Mouse (Mus musculus) left cerebral cortex, adult 11 months (tissue): ENCODE measurements around the gene Ptbp1.

Experiments used
- DNase-seq: peaks from one replicate; pipeline ENCODE4 v3.0.0; 2022; ENCODE audit warnings: low spot score

The Ptbp1 gene

DNA sequence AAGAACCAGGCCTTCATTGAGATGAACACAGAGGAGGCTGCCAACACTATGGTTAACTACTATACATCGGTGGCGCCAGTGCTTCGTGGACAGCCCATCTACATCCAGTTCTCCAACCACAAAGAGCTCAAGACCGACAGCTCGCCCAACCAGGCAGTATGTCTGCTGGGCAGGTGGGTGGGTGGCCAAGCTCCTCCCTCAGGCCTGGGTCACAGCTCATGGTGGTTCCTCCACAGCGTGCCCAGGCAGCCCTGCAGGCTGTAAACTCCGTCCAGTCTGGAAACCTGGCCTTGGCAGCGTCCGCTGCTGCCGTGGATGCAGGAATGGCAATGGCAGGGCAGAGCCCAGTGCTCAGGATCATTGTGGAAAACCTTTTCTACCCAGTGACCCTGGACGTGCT, 4.9 kb downstream of the Ptbp1 start:
- no peak for DNase-seq

GRCm38 (mm10) chr10:79860079-79860911, 6.1 kb downstream of the Ptbp1 start:
- no peak for DNase-seq

DNA sequence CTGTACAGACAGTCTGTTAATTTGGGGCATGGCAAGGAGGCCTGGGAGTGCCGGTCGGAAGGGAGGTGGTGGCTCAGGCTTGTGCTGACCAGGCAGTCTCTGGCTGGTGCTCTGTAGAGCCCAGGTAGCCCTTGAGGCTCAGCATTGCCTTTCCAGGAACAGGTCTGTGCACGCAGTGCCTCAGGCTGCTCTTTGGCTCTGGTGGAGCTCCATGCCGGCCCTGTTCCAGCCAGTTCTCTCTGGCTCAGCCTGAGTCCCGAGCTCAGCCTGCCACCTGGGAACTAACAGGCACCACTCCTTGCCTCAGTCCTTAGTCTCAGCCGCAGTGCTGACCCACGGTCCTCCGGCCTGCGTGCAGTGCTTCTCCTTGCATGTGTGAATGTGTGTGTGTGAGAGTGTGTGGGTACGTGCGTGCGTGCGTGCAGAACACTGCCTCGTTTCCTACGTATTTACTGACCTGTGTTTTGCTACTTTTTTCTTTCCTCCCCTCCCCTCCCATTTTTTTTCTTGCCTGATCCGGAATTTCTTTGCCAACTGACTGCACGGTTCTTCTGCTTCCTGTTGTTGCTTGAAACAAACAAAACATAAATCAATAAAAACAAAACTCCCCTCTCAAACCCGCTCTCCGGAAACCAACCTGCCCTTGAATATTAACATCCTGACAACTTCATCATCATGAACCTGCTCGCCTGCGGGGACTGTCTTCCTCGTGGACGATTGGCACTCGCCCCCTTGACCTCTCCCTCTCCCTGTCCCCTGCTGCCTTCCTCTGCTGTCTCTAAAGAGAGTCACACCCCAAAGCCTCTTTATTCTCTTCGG, 7.2 kb downstream of the Ptbp1 start:
- no peak for DNase-seq

DNA sequence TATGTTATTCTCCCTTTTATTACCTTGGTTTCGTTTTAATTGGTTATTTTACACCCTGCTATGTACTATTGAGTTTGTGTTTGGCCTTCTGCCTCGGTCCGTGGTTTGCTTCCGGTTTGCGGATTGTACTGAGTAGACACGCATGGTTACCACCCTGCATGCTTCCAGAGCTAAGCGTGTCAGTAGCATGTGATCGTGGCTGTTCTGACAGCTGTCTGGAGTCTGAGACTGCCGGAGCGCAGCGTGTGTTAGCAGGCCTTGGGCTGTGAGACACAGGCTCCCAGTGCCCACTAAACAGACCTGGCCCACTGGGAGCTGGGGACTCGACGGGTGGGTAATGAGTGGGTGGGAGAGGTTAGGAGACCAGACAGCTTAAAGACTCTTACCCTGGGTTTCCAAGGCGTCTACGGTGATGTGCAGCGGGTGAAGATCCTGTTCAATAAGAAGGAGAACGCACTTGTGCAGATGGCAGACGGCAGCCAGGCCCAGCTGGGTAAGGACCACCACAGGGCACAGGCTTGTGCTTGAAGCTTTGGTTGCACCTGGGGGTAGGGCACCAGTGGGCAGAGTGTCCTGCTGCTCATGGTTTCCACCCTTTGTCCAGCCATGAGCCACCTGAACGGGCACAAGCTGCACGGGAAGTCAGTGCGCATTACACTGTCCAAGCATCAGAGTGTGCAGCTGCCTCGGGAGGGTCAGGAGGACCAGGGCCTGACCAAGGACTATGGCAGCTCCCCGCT, 8.0 kb downstream of the Ptbp1 start:
- no peak for DNase-seq

DNA sequence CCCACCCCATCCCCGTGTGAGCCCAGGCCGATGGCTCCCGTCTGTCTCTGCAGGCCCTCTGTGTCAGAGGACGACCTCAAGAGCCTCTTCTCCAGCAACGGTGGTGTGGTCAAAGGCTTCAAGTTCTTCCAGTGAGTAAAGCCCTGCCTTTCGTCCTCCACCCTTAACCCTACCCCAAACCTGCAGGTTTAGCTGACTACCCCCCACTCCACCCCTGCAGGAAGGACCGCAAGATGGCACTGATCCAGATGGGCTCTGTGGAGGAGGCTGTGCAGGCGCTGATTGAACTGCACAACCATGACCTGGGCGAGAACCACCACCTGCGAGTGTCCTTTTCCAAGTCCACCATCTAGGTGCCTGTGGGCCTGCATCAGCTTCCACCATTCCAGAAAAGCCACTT, 8.7 kb downstream of the Ptbp1 start:
- DNase-seq: no peak

DNA sequence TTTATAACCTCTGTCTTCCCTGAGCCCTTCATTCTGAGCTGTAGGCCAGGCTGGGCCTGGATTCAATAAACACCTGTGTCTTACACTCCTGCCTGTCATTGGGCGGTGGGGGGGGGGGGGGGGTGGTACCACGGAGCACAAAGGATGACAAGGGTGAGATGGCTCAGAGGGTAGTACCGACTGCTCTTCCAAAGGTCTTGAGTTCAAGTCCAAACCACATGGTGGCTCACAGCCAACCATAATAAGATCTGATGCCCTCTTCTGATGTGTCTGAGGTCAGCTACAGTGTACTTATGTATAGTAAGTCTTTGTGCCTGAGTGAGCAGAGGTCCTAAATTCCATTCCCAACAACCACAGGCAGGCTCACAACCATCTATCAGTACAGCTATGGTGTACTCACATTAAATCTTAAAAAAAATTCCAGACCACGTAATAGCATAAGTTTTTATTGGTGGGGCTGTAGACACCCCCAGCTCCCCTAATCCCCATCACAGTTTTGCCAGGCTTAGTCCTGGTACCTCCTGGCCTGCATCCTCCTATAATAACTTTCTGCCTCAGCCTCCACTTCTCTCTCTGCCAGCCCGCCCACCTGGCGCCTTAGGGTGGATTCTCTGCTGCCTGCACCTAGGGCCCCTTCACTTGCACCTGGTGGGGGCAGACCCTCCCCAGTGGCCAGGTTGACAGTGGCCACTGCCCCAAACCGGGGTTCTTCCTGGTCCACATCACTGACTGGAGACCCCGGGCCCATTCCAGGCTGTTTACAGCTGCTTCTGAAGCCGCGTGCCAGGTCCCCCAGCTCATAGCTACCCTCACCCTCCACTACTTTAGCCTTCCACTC, 10.3 kb downstream of the Ptbp1 start:
- no peak for DNase-seq

DNA sequence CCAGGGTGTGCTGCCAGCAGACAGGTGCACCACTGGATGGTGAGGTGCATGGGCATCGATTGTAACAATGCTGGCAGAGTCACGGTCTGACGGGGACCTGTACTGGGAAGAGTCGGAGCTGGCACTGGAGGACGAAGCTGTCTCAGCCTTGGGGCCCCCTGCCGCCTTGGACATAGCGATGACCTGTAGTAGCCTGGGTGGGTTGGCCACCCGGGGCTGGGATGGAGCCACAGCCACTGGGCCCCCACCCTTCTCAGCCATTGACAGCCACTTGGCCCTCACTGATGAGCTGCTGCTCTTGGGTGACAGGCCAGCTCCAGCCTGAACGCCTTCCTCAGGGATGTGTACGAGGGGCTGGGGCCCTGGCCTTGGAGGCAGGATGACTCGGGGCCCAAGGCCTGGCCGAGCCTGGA, 11.0 kb downstream of the Ptbp1 start:
- DNase-seq: no peak

DNA sequence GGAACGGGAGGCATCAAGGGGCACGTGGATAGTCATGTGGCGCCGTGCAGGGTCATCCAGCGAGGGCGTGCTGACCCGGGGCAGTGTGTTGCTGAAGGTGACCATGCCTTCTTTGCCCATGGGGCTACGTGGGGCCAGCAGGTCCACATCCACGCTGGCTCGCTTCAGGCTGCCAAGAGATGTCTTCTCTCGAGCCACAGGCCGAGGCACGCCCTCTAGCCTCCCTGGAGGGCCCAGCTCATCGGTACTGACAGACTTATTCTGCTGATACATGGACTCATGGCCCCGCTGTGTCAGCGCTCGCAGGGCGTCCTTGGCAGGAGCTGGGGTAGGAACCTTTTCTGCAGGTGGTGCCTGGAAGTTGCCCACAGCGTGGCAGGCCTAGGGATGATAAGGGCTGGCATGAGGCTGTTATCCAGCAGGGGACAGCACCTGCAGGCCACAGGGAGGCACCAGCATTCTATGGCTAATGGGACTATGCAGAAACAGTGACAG, 11.6 kb downstream of the Ptbp1 start:
- no peak for DNase-seq

DNA sequence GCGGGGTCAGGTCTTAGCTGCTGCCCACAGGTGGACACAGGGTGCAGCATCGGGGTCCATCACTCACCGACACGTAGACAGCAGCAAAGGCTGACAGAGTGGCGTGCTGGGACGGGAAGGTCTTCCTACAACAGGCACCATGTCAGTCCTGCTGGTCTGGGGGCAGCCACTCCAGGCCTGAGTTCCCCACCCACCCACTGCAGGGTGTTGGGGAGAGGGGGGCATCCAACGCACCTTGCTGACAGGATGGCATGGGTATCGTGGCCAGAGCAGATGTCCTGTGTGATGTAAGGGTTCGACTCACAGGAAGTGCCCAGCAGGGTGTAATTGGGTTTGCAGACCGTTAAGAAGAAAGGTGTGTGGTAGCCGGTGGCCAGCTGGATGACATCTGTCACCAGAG, 12.4 kb downstream of the Ptbp1 start:
- no peak for DNase-seq

DNA sequence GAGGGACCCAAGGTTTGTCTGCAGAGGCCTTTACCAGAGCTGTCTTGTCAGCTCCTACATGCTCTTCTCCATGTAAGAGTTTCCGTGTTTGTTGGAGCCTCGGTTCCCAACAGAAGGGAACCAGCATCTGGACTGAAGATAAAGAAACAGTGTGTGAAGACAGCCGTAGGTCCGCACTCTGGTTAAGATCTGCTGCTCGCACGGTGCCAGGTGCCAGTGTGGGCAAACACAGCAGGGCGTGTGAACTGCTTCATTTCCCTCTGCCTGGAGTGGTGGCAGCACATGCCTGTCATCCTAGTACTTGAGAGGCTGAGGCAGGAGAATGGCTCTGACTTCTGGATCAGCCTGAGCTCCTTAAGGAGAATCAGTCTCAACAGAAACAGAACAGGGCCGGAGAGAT, 17.6 kb downstream of the Ptbp1 start:
- DNase-seq: no peak

DNA sequence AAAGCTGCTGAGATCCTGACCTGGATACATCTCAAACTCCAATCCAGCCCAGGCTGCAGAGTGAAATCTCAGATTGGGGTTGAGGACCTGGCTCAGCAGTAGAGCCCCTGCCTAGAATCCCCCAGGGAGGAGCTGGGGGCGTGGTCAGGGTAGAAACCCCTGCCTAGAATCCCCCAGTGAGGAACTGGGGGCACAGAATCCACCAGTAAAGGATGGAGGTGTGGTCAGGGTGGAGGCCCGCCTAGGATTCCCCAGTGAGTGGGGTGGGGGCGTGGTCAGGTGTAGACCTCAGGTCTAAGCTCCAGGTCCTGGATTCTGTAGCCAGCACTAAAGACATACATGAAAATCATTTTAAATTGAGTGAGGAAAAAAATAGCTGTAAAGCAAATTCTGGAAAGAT, 18.6 kb downstream of the Ptbp1 start:
- no peak for DNase-seq

DNA sequence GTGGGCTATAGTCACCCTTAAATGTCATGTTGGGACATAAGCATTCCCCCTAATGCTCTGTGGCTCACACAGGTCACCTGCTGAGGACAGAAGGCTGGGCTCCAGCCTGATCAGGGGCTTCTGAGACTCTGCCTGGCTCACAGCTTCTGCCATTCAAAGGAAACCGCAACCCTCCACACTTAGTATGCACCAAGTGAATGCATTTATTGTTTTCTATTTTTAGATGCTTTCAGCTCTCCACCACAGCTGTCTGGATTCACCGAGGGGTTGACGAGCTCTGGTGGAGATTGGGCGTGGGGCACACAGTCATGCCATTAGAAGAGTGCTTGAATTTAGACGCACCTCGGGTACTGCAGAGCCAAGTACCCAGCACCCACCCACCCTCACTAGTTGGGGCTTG, 19.1 kb downstream of the Ptbp1 start:
- no peak for DNase-seq

DNA sequence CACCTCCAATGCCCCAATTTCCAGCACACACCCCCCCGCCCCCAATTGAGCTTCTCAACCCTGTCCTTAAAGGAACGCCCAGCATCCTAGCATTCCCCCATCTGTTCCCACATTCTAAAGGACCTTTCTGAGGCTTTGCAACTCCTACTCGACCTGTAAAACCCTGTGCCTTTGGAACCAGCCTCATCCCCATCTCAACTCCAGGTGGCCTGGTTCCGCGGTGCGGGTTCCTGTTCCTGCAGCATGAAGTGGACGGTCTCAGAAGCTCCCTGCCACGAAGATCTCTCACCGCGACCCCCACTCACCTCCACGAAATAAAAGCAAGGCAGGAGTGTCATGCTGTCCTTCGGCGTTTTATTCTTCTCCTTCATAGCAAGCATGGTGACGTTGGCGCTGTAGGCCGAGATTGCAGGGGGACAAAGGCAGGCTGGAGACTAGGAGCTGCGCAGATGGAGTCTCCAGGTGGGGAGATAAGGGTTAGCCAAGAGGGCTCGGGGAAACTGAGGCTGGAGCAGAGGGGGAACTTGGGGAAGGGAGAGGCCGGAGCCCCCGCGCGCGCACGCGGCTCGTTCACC, 19.6 kb downstream of the Ptbp1 start:
- no peak for DNase-seq

- no peak for DNase-seq
Observed at GRCm38 (mm10) chr10:79874290-79874862, 20.1 kb downstream of the Ptbp1 start, which contains the start of the genes Prtn3 and Plppr3. Gene Prtn3, plus strand, starts transcription at chr10:79874476. Gene Plppr3, minus strand, starts transcription at chr10:79874634.

GRCm38 (mm10) chr10:79877174-79877573, 22.9 kb downstream of the Ptbp1 start:
- no peak for DNase-seq

GRCm38 (mm10) chr10:79877757-79878156, 23.5 kb downstream of the Ptbp1 start:
- no peak for DNase-seq

GRCm38 (mm10) chr10:79879527-79879926, 25.3 kb downstream of the Ptbp1 start:
- DNase-seq: no peak

GRCm38 (mm10) chr10:79880721-79881120, 26.5 kb downstream of the Ptbp1 start:
- no peak for DNase-seq

DNA sequence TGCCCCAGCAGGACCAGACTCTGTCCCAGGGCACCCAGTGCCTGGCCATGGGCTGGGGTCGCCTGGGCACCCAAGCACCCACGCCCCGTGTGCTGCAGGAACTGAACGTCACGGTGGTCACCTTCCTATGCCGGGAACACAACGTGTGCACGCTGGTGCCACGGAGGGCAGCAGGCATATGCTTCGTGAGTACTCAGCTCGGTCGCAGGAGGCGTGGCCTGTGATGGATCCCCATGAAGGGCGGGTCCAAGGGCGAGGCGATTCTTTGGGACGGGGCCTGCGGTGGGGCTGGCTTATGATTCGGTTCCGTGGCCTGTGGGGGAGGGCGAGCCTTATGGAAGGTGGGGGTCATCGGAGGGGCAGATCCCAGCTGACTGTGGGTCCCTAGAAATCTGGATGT, 27.8 kb downstream of the Ptbp1 start:
- no peak for DNase-seq

GRCm38 (mm10) chr10:79883297-79884084, 29.3 kb downstream of the Ptbp1 start:
- DNase-seq: peak; percentile 74
